Mouse (Mus musculus): ENCODE results near the gene Adgrv1. TPM values are rescaled to one million over a fixed set of nuclear protein-coding genes. Genes with fewer than 3 reads are reported as not detected.

The Adgrv1 gene
- polyA plus RNA-seq, 1 experiment, result under 0.01 TPM

DNA sequence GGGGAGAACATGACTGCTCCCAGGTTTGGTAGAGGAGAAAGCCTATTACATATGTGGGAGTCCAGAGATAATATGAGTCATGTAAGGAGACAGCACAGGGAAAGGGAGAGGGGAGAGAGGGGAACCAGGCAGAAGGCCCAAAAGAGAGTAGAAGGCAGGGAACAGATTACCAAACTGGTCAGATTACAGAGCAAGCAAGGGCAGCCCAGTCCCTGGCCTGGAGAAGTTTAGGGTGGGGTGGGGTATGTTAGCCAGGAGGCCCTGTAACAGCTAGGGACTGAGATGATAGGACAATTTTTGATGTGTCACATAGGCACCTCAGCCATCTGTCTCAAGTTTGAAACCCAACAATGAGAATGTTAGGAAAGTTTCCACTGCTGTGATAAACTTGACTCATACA, 498.5 kb downstream of the Adgrv1 start:
- Histone ChIP-seq H3K9me3 (ENCODE audit: control insufficient read depth, low read length) (no peaks in the 10 kb centered on the region), H3K4me1 (ENCODE audit: control insufficient read depth) (no peaks in the 10 kb centered on the region), H3K27me3 (ENCODE audit: control insufficient read depth) (no peaks in the 10 kb centered on the region), H3K36me3 (ENCODE audit: control insufficient read depth) (no peaks in the 10 kb centered on the region), H3K4me3 (replicated peaks) (no peak overlapping the region)
- TF ChIP-seq TAL1 (IDR thresholded peaks at IDR 0.05; ENCODE audit: low read length), result no peak
- no peak for TF ChIP-seq GATA1 (IDR thresholded peaks at IDR 0.05; ENCODE audit: low read length)

DNA sequence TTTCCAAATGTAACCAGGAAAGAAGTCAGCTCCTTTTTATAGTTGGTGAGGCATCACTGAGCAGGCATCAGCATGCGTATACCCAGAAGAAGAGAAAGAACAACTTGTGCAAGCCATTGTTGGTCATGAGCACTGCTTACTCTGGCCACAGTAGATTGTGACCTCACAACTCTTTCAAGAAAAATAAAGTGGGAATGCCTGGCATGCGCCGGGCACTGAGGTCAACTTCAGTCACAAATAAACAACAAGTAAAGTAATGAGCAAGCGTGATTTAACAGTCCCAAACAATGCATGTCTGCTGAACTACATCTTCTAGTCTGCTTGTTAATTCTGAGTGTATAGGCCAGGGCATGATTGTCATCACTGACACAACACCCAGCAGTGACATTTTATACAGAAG, 499.6 kb downstream of the Adgrv1 start:
- H3K27me3 ChIP-seq (ENCODE audit: control insufficient read depth), result no peaks in the 10 kb centered on the region
- H3K36me3 ChIP-seq (ENCODE audit: control insufficient read depth), result no peaks in the 10 kb centered on the region
- no peaks in the 10 kb centered on the region for H3K9me3 ChIP-seq (ENCODE audit: control insufficient read depth, low read length)
- H3K4me3 ChIP-seq (replicated peaks), result no peak overlapping the region
- no peaks in the 10 kb centered on the region for H3K4me1 ChIP-seq (ENCODE audit: control insufficient read depth)
- TF ChIP-seq GATA1 (IDR thresholded peaks at IDR 0.05; ENCODE audit: low read length) (no peak), TAL1 (IDR thresholded peaks at IDR 0.05; ENCODE audit: low read length) (no peak)

DNA sequence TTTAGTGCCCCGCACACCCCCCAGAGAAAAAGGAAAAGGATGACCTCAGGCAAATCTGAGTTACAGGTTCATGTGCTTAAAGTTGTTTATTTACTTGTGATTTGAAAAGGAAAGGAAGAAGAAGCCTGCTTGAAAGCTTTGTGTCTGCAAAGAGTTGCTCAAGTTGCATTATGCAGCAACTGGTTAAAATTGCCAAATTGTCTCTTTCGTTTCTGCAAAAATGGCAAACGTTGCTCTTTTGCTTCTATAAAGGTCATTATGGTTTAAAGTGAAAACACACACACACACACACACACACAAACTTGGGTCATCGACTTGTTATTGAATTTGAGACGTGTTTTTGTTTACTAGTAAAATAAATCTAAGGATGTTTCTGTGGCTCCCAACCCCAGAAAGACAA, 500.3 kb downstream of the Adgrv1 start:
- Histone ChIP-seq H3K9me3 (ENCODE audit: control insufficient read depth, low read length) (no peaks in the 10 kb centered on the region), H3K4me1 (ENCODE audit: control insufficient read depth) (no peaks in the 10 kb centered on the region), H3K36me3 (ENCODE audit: control insufficient read depth) (no peaks in the 10 kb centered on the region), H3K27me3 (ENCODE audit: control insufficient read depth) (no peaks in the 10 kb centered on the region), H3K4me3 (replicated peaks) (no peak overlapping the region)
- no peak for TF ChIP-seq GATA1 (IDR thresholded peaks at IDR 0.05; ENCODE audit: low read length)
- no peak for TF ChIP-seq TAL1 (IDR thresholded peaks at IDR 0.05; ENCODE audit: low read length)

DNA sequence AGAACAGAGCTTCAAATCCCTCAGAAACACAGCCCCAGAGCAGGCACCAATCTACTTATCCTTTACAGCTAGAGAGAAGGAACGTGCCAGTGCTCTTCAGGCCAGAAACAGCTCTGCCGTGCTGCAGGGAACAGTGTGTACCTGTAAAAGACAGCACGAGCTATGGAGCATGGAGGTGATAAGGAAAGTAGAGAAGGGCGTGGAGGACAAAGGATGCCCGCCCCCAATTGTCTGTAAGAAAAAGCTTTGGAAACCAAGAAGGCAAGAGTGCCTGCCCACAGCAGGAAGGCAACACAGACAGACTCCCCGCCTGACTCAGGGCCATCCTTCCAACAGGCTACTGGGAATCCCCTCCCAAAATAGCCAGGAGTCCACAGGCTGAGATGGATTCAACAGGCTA, 501.1 kb downstream of the Adgrv1 start:
- H3K4me3 ChIP-seq (replicated peaks), result no peak overlapping the region
- no peak for TF ChIP-seq GATA1 (IDR thresholded peaks at IDR 0.05; ENCODE audit: low read length)
- TF ChIP-seq TAL1 (IDR thresholded peaks at IDR 0.05; ENCODE audit: low read length), result no peak
- no peaks in the 10 kb centered on the region for H3K27me3 ChIP-seq (ENCODE audit: control insufficient read depth)
- H3K36me3 ChIP-seq (ENCODE audit: control insufficient read depth), result no peaks in the 10 kb centered on the region
- no peaks in the 10 kb centered on the region for H3K9me3 ChIP-seq (ENCODE audit: control insufficient read depth, low read length)
- no peaks in the 10 kb centered on the region for H3K4me1 ChIP-seq (ENCODE audit: control insufficient read depth)

DNA sequence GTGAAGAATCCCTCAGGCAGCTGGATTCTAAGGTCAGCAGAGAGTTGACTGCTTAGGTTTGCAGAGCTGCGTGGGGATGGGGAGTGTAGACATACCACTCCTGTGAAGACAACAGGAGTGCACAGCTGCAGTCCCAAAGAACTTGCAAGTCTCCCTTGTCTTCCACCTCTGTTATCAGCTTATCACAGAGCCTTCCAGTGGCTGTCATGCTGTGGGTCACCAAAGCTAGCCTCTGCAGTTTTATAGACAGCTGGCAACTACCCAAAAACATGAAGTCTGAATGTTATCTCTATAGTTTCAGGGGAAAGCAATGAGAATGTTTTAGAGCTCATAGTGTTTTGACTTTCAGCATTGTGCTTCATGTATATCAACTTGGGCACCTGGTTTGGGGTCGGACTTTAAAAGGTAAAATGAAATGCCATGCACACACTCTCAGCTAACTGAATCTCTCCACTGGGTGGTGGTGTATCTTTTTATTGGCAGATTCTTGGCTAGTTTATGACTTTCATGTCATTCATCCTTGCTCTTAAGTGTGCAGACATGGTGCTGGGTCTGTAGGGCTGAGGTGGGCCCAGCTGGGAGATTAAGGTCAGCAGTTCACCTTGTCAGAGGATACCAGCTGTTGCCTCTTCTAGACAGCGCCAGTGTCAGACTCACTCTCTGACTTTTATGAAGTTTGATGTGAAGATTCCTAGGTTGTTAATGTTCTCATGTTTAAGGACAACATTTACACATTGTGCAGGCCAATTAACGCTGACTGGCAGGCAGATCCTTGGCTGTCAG, 502.0 kb downstream of the Adgrv1 start:
- Histone ChIP-seq H3K9me3 (ENCODE audit: control insufficient read depth, low read length) (no peaks in the 10 kb centered on the region), H3K36me3 (ENCODE audit: control insufficient read depth) (no peaks in the 10 kb centered on the region), H3K27me3 (ENCODE audit: control insufficient read depth) (no peaks in the 10 kb centered on the region), H3K4me3 (replicated peaks) (no peak overlapping the region), H3K4me1 (ENCODE audit: control insufficient read depth) (no peaks in the 10 kb centered on the region)
- TF ChIP-seq TAL1 (IDR thresholded peaks at IDR 0.05; ENCODE audit: low read length), result no peak
- TF ChIP-seq GATA1 (IDR thresholded peaks at IDR 0.05; ENCODE audit: low read length), result no peak

DNA sequence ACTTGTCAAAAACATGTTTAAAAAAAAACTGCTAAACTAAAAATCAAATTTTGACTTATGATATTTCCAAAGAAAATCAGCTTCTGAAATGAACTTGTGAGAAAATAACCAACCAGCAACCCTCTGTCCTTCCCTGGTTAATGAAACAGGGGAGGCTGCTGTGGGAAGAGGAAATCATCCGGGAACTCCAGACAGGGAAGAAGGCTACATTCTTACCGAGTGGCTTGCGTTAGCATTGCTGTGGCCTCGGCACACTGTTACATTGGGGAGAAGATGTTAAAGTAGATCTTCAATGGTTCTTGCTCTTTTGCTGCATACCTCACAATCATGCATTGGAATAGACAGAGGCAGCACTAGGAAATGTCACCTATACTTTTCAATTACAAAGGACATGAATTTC, 507.1 kb downstream of the Adgrv1 start:
- TF ChIP-seq GATA1 (IDR thresholded peaks at IDR 0.05; ENCODE audit: low read length), result no peak
- no peak for TF ChIP-seq TAL1 (IDR thresholded peaks at IDR 0.05; ENCODE audit: low read length)
- Histone ChIP-seq H3K9me3 (ENCODE audit: control insufficient read depth, low read length) (no peaks in the 10 kb centered on the region), H3K4me3 (replicated peaks) (no peak overlapping the region), H3K4me1 (ENCODE audit: control insufficient read depth) (no peaks in the 10 kb centered on the region), H3K36me3 (ENCODE audit: control insufficient read depth) (no peaks in the 10 kb centered on the region), H3K27me3 (ENCODE audit: control insufficient read depth) (no peaks in the 10 kb centered on the region)

DNA sequence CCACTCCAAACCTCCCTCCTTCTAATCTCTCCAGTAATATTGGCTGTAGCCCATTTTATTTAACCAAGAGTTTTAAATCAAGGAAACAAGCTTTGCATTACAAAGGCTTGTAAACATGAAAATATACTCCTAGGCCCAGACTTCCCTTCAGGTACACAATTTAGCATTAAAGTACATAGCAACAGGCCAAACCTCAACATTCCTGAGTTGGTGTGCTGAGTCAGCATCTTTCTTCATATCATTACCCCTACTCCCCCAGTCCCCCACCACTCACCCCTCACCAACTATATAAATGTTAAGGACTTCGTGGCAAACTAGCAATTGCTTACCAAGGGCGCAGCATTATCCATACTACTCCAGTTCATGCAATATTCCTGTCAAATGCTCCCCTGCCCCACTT, 510.7 kb downstream of the Adgrv1 start:
- no peaks in the 10 kb centered on the region for H3K4me1 ChIP-seq (ENCODE audit: control insufficient read depth)
- H3K27me3 ChIP-seq (ENCODE audit: control insufficient read depth), result no peaks in the 10 kb centered on the region
- H3K9me3 ChIP-seq (ENCODE audit: control insufficient read depth, low read length), result peaks cover 11% of the 10 kb centered on the region
- no peaks in the 10 kb centered on the region for H3K36me3 ChIP-seq (ENCODE audit: control insufficient read depth)
- H3K4me3 ChIP-seq (replicated peaks), result no peak overlapping the region
- no peak for TF ChIP-seq TAL1 (IDR thresholded peaks at IDR 0.05; ENCODE audit: low read length)
- TF ChIP-seq GATA1 (IDR thresholded peaks at IDR 0.05; ENCODE audit: low read length), result no peak

DNA sequence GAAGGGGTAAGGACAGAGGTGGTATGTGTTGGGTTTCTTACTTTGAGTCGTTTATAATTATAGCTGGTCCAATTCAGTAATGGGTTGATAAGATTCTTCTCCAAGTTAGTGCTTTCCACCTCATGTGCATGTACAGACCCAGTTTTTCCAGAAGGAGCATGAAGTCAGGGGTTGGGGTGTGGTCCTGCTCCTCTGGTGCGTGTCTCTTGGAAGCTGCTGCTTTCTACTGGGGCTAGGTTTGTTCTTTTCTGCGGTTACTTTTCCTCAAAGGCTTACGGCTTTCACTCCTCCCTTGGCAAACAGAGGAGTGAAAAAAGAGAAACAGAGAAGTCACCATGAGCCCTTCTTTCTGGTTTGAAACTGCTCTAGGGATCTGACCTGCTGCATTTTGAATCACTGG, 522.5 kb downstream of the Adgrv1 start:
- H3K4me3 ChIP-seq (replicated peaks), result no peak overlapping the region
- no peaks in the 10 kb centered on the region for H3K27me3 ChIP-seq (ENCODE audit: control insufficient read depth)
- H3K4me1 ChIP-seq (ENCODE audit: control insufficient read depth), result no peaks in the 10 kb centered on the region
- TF ChIP-seq GATA1 (IDR thresholded peaks at IDR 0.05; ENCODE audit: low read length), result no peak
- no peak for TF ChIP-seq TAL1 (IDR thresholded peaks at IDR 0.05; ENCODE audit: low read length)
- H3K36me3 ChIP-seq (ENCODE audit: control insufficient read depth), result no peaks in the 10 kb centered on the region
- no peaks in the 10 kb centered on the region for H3K9me3 ChIP-seq (ENCODE audit: control insufficient read depth, low read length)

DNA sequence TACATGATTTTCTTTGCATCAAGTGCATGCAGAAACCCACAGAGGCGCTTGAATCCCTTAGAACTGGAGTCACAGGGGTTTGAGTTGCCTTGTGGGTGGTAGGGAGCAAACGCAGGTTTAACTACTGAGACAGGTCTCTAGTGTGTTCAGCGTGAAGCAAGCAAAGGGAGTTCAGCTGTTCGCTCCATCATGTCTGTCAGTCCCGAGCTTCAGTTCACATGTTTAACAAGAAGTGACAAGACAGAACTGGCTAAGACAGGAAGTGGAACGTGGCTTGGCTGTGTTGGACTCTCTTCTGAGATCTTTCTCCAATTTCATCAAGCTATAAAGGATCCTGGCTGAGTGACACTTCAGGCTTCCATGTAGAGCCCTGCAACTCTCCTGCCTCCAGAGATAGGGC, 523.3 kb downstream of the Adgrv1 start:
- Histone ChIP-seq H3K4me3 (replicated peaks) (no peak overlapping the region), H3K4me1 (ENCODE audit: control insufficient read depth) (no peaks in the 10 kb centered on the region), H3K36me3 (ENCODE audit: control insufficient read depth) (no peaks in the 10 kb centered on the region), H3K9me3 (ENCODE audit: control insufficient read depth, low read length) (no peaks in the 10 kb centered on the region), H3K27me3 (ENCODE audit: control insufficient read depth) (no peaks in the 10 kb centered on the region)
- TF ChIP-seq GATA1 (IDR thresholded peaks at IDR 0.05; ENCODE audit: low read length) (no peak), TAL1 (IDR thresholded peaks at IDR 0.05; ENCODE audit: low read length) (no peak)
